Mouse (Mus musculus): ENCODE measurements at regions not wholly inside any gene's neighbourhood (a gene's known extent, or its start where the extent isn't known, plus 50 kb on each side); places are given as distances from the start of the nearest gene placed in this dataset.
A peak's percentile ranks its signal among the peaks of the same experiment; 100 is the strongest.

- DNase-seq (ENCODE audit: extremely low spot score): no peak
These were observed 409.7 kb upstream of the Plxna2 start for GRCm38 (mm10) chr1:194208034-194209000.

- no peak for DNase-seq (ENCODE audit: extremely low spot score)
These were observed 420.5 kb upstream of the Plxna2 start for GRCm38 (mm10) chr1:194197516-194197915.

- no peak for DNase-seq (ENCODE audit: extremely low spot score)
These were observed 435.7 kb upstream of the Plxna2 start for GRCm38 (mm10) chr1:194182293-194182692.

- no peak for DNase-seq (ENCODE audit: extremely low spot score)
These were observed 456.5 kb upstream of the Plxna2 start for GRCm38 (mm10) chr1:194161469-194161868.

- DNase-seq (ENCODE audit: extremely low spot score): peak; percentile 7
These were observed 457.1 kb upstream of the Plxna2 start for GRCm38 (mm10) chr1:194160761-194161461.

GRCm38 (mm10) chr1:194157268-194157667 is 460.8 kb upstream of the Plxna2 start:
- no peak for DNase-seq (ENCODE audit: extremely low spot score)

GRCm38 (mm10) chr1:194148416-194149364 is 469.3 kb upstream of the Plxna2 start:
- peak; percentile 8 for DNase-seq (ENCODE audit: extremely low spot score)

- DNase-seq (ENCODE audit: extremely low spot score): no peak
These were observed 500.2 kb upstream of the Plxna2 start for GRCm38 (mm10) chr1:194117631-194118360.

GRCm38 (mm10) chr1:194114399-194114798 is 503.6 kb upstream of the Plxna2 start:
- no peak for DNase-seq (ENCODE audit: extremely low spot score)

- DNase-seq (ENCODE audit: extremely low spot score): no peak
These were observed 506.1 kb upstream of the Plxna2 start for GRCm38 (mm10) chr1:194111931-194112330.

GRCm38 (mm10) chr1:194109172-194110071 is 508.6 kb upstream of the Plxna2 start:
- peak; percentile 17 for DNase-seq (ENCODE audit: extremely low spot score)

GRCm38 (mm10) chr1:194108132-194108531 is 509.9 kb upstream of the Plxna2 start:
- peak; percentile 35 for DNase-seq (ENCODE audit: extremely low spot score)

- DNase-seq (ENCODE audit: extremely low spot score): no peak
These were observed 510.6 kb upstream of the Plxna2 start for GRCm38 (mm10) chr1:194107271-194107938.

GRCm38 (mm10) chr1:194089918-194090548 is 528.0 kb upstream of the Plxna2 start:
- no peak for DNase-seq (ENCODE audit: extremely low spot score)

GRCm38 (mm10) chr1:194058512-194058911 is 559.5 kb upstream of the Plxna2 start:
- DNase-seq (ENCODE audit: extremely low spot score): no peak

- no peak for DNase-seq (ENCODE audit: extremely low spot score)
These were observed 561.5 kb upstream of the Plxna2 start for GRCm38 (mm10) chr1:194056544-194056943.

GRCm38 (mm10) chr1:194049746-194050351 is 568.2 kb upstream of the Plxna2 start:
- DNase-seq (ENCODE audit: extremely low spot score): no peak

All from embryo, embryonic 9.5 days (tissue).